Mouse (Mus musculus) ZHBTc4 (cell line): ENCODE measurements around the gene Nkx2-3.

Experiments
- DNase-seq: peaks from one replicate; pipeline ENCODE4 v3.0.0-alpha.2; 2011; ENCODE audit warnings: low read depth, low spot score

Nkx2-3 gene

GRCm38 (mm10) chr19:43618505-43619030 is 6.4 kb downstream of the Nkx2-3 start:
- DNase-seq = no peak

GRCm38 (mm10) chr19:43619916-43620479 is 7.9 kb downstream of the Nkx2-3 start:
- no peak for DNase-seq

- peak; percentile 67 for DNase-seq
Observed at GRCm38 (mm10) chr19:43623913-43624312, 11.8 kb downstream of the Nkx2-3 start.

- DNase-seq = no peak
Observed at GRCm38 (mm10) chr19:43626160-43626559, 14.0 kb downstream of the Nkx2-3 start.

- DNase-seq = peak; percentile 80
Observed at GRCm38 (mm10) chr19:43627345-43627744, 15.2 kb downstream of the Nkx2-3 start.

GRCm38 (mm10) chr19:43629088-43629487 is 17.0 kb downstream of the Nkx2-3 start:
- no peak for DNase-seq

- peak; percentile 94 for DNase-seq
Observed at GRCm38 (mm10) chr19:43630466-43631251, 18.5 kb downstream of the Nkx2-3 start.

- no peak for DNase-seq
Observed at GRCm38 (mm10) chr19:43641833-43642232, 29.7 kb downstream of the Nkx2-3 start.

GRCm38 (mm10) chr19:43642843-43643242 is 30.7 kb downstream of the Nkx2-3 start:
- peak; percentile 28 for DNase-seq

GRCm38 (mm10) chr19:43645508-43645907 is 33.4 kb downstream of the Nkx2-3 start:
- no peak for DNase-seq

GRCm38 (mm10) chr19:43646852-43647251 is 34.7 kb downstream of the Nkx2-3 start:
- DNase-seq = peak; percentile 25

- DNase-seq = no peak
Observed at GRCm38 (mm10) chr19:43647261-43647660, 35.1 kb downstream of the Nkx2-3 start.

GRCm38 (mm10) chr19:43648343-43648742 is 36.2 kb downstream of the Nkx2-3 start:
- DNase-seq = no peak

- DNase-seq = no peak
Observed at GRCm38 (mm10) chr19:43651241-43651785, 39.2 kb downstream of the Nkx2-3 start.

- DNase-seq = peak; percentile 90
Observed at GRCm38 (mm10) chr19:43655735-43656492, 43.8 kb downstream of the Nkx2-3 start.

GRCm38 (mm10) chr19:43659632-43660031 is 47.5 kb downstream of the Nkx2-3 start:
- DNase-seq = no peak

GRCm38 (mm10) chr19:43660774-43661173 is 48.6 kb downstream of the Nkx2-3 start:
- DNase-seq = no peak

- peak; percentile 70 for DNase-seq
Observed at GRCm38 (mm10) chr19:43662176-43662967, 50.2 kb downstream of the Nkx2-3 start.

GRCm38 (mm10) chr19:43663471-43663870 is 51.3 kb downstream of the Nkx2-3 start:
- DNase-seq = no peak
